Mouse (Mus musculus): ENCODE measurements around the gene Naa30. TPM values are rescaled to one million over a fixed set of nuclear protein-coding genes. Genes with fewer than 3 reads are reported as not detected.

Gene Naa30
- 3.3 TPM for polyA plus RNA-seq (2017; shearing (Covaris generic))

GRCm38 (mm10) chr14:49171867-49172581 is at the start of gene Naa30:
Naa30 (plus strand) TSS chr14:49172226.

Other genes with a start within 250 kb of the Naa30 start
- 66.4 TPM for gene Ap5m1, start 106.1 kb upstream of the Naa30 start, polyA plus RNA-seq (2017; shearing (Covaris generic))
- 19.8 TPM for gene Exoc5, start 105.6 kb upstream of the Naa30 start, polyA plus RNA-seq (2017; shearing (Covaris generic))
- 0.37 TPM for gene ccdc198, start 73.2 kb downstream of the Naa30 start, polyA plus RNA-seq (2017; shearing (Covaris generic))